Mouse (Mus musculus): ENCODE data around the gene Trim56. TPM values are rescaled to one million over a fixed set of nuclear protein-coding genes. Genes with fewer than 3 reads are reported as not detected.
A peak's percentile ranks its signal among the peaks of the same experiment; 100 is the strongest.

Gene Trim56
- total and polyA plus RNA-seq, 2 experiments from 2014 or later, result 1.2 to 3.7 TPM

- no peak for TF ChIP-seq CTCF (IDR thresholded peaks at IDR 0.05)
- Histone ChIP-seq H3K36me3 (ENCODE audit: insufficient read depth, low read length) (no peaks in the 10 kb centered on the region), H3K27ac (ENCODE audit: low read depth, low read length) (no peak overlapping the region), H3K27me3 (ENCODE audit: insufficient read depth, low read length) (no peaks in the 10 kb centered on the region), H3K4me3 (ENCODE audit: low read depth, low read length) (no peak overlapping the region), H3K4me1 (ENCODE audit: insufficient read depth, low read length) (no peaks in the 10 kb centered on the region), H3K9me3 (ENCODE audit: low read length) (no peaks in the 10 kb centered on the region), H3K9ac (replicated peaks; ENCODE audit: low read length, poor library complexity, severe bottlenecking) (no peak overlapping the region), H3K4me2 (ENCODE audit: low read depth, low read length, poor library complexity, severe bottlenecking) (no peak overlapping the region)
- 89% methylated on average over 5 of the region's 5 CpGs for WGBS
- ATAC-seq (ENCODE audit: low FRiP score) (no peak), DNase-seq (ENCODE audit: low spot score) (no peak)
These were observed 53.4 kb downstream of the Trim56 start for GRCm38 (mm10) chr5:137062601-137063000.

GRCm38 (mm10) chr5:137061809-137062481 is 54.1 kb downstream of the Trim56 start:
- 26% methylated on average over 10 of the region's 12 CpGs for WGBS
- H3K27me3 ChIP-seq (ENCODE audit: insufficient read depth, low read length), result no peaks in the 10 kb centered on the region
- no peaks in the 10 kb centered on the region for H3K9me3 ChIP-seq (ENCODE audit: low read length)
- H3K4me1 ChIP-seq (ENCODE audit: insufficient read depth, low read length), result no peaks in the 10 kb centered on the region
- DNase-seq (ENCODE audit: low spot score) (no peak), ATAC-seq (ENCODE audit: low FRiP score) (no peak)
- no peak overlapping the region for H3K9ac ChIP-seq (replicated peaks; ENCODE audit: low read length, poor library complexity, severe bottlenecking)
- no peak overlapping the region for H3K4me3 ChIP-seq (ENCODE audit: low read depth, low read length)
- TF ChIP-seq CTCF (IDR thresholded peaks at IDR 0.05), result peak; percentile 51
- H3K36me3 ChIP-seq (ENCODE audit: insufficient read depth, low read length), result no peaks in the 10 kb centered on the region
- H3K27ac ChIP-seq (ENCODE audit: low read depth, low read length), result no peak overlapping the region
- H3K4me2 ChIP-seq (ENCODE audit: low read depth, low read length, poor library complexity, severe bottlenecking), result no peak overlapping the region

Other genes starting within 250 kb of the Trim56 start
- gene Col26a1, start 233.0 kb downstream of the Trim56 start, total RNA-seq (2014; rRNA removed), result 61.9 and 65.1 TPM in 2 replicates
- gene Col26a1, start 233.0 kb downstream of the Trim56 start, polyA plus RNA-seq (2015; fragmentation: Nextera tagmentation; extraction: Ambion mirVana), result 35.5 and 35.7 TPM in 2 replicates
- gene Ift22, start 208.1 kb downstream of the Trim56 start, total RNA-seq (2014; rRNA removed), result 33.5 and 42.3 TPM in 2 replicates
- 122 and 137 TPM in 2 replicates for gene Ift22, start 208.1 kb downstream of the Trim56 start, polyA plus RNA-seq (2015; fragmentation: Nextera tagmentation; extraction: Ambion mirVana)
- gene Fis1, start 162.9 kb downstream of the Trim56 start, total RNA-seq (2014; rRNA removed), result 217 and 246 TPM in 2 replicates
- 391 and 425 TPM in 2 replicates for gene Fis1, start 162.9 kb downstream of the Trim56 start, polyA plus RNA-seq (2015; fragmentation: Nextera tagmentation; extraction: Ambion mirVana)
- 0.38 and 0.52 TPM in 2 replicates for gene Cldn15, start 149.6 kb downstream of the Trim56 start, total RNA-seq (2014; rRNA removed)
- gene Cldn15, start 149.6 kb downstream of the Trim56 start, polyA plus RNA-seq (2015; fragmentation: Nextera tagmentation; extraction: Ambion mirVana), result 0.07 and 0.32 TPM in 2 replicates
- gene Plod3, start 129.2 kb downstream of the Trim56 start, total RNA-seq (2014; rRNA removed), result 44.5 and 68.1 TPM in 2 replicates
- gene Plod3, start 129.2 kb downstream of the Trim56 start, polyA plus RNA-seq (2015; fragmentation: Nextera tagmentation; extraction: Ambion mirVana), result 26.7 and 29.3 TPM in 2 replicates
- gene Znhit1, start 128.2 kb downstream of the Trim56 start, total RNA-seq (2014; rRNA removed), result 85.4 and 100 TPM in 2 replicates
- 153 and 176 TPM in 2 replicates for gene Znhit1, start 128.2 kb downstream of the Trim56 start, polyA plus RNA-seq (2015; fragmentation: Nextera tagmentation; extraction: Ambion mirVana)
- gene Vgf, start 89.8 kb downstream of the Trim56 start, total RNA-seq (2014; rRNA removed), result 103 and 154 TPM in 2 replicates
- gene Vgf, start 89.8 kb downstream of the Trim56 start, polyA plus RNA-seq (2015; fragmentation: Nextera tagmentation; extraction: Ambion mirVana), result 46.8 and 49.1 TPM in 2 replicates
- 139 and 144 TPM in 2 replicates for gene Ap1s1, start 70.1 kb downstream of the Trim56 start, total RNA-seq (2014; rRNA removed)
- gene Ap1s1, start 70.1 kb downstream of the Trim56 start, polyA plus RNA-seq (2015; fragmentation: Nextera tagmentation; extraction: Ambion mirVana), result 308 and 311 TPM in 2 replicates
- 3.3 and 3.7 TPM in 2 replicates for gene Serpine1, start 43.9 kb downstream of the Trim56 start, total RNA-seq (2014; rRNA removed)
- 0.06 and 0.30 TPM in 2 replicates for gene Serpine1, start 43.9 kb downstream of the Trim56 start, polyA plus RNA-seq (2015; fragmentation: Nextera tagmentation; extraction: Ambion mirVana)
- not detected in 2 replicates for gene Muc3, start 33.1 kb upstream of the Trim56 start, total RNA-seq (2014; rRNA removed)
- gene Muc3, start 33.1 kb upstream of the Trim56 start, polyA plus RNA-seq (2015; fragmentation: Nextera tagmentation; extraction: Ambion mirVana), result not detected in 2 replicates
- 0.90 TPM in 1 of 2 replicates, not detected in the other for gene Muc3a, start 96.2 kb upstream of the Trim56 start, total RNA-seq (2014; rRNA removed)
- gene Muc3a, start 96.2 kb upstream of the Trim56 start, polyA plus RNA-seq (2015; fragmentation: Nextera tagmentation; extraction: Ambion mirVana), result 0.45 and 0.68 TPM in 2 replicates
- gene Ache, start 171.3 kb upstream of the Trim56 start, total RNA-seq (2014; rRNA removed), result 168 and 174 TPM in 2 replicates
- gene Ache, start 171.3 kb upstream of the Trim56 start, polyA plus RNA-seq (2015; fragmentation: Nextera tagmentation; extraction: Ambion mirVana), result 132 and 148 TPM in 2 replicates
- gene Ufsp1, start 178.4 kb upstream of the Trim56 start, total RNA-seq (2014; rRNA removed), result 24.5 and 29.3 TPM in 2 replicates
- 35.0 and 41.2 TPM in 2 replicates for gene Ufsp1, start 178.4 kb upstream of the Trim56 start, polyA plus RNA-seq (2015; fragmentation: Nextera tagmentation; extraction: Ambion mirVana)
- 112 and 114 TPM in 2 replicates for gene Srrt, start 191.5 kb upstream of the Trim56 start, total RNA-seq (2014; rRNA removed)
- 53.4 and 56.4 TPM in 2 replicates for gene Srrt, start 191.5 kb upstream of the Trim56 start, polyA plus RNA-seq (2015; fragmentation: Nextera tagmentation; extraction: Ambion mirVana)
- 11.6 and 17.5 TPM in 2 replicates for gene Trip6, start 198.2 kb upstream of the Trim56 start, total RNA-seq (2014; rRNA removed)
- 10.3 and 10.9 TPM in 2 replicates for gene Trip6, start 198.2 kb upstream of the Trim56 start, polyA plus RNA-seq (2015; fragmentation: Nextera tagmentation; extraction: Ambion mirVana)
- 28.9 and 30.4 TPM in 2 replicates for gene Slc12a9, start 217.4 kb upstream of the Trim56 start, total RNA-seq (2014; rRNA removed)
- 27.0 and 27.8 TPM in 2 replicates for gene Slc12a9, start 217.4 kb upstream of the Trim56 start, polyA plus RNA-seq (2015; fragmentation: Nextera tagmentation; extraction: Ambion mirVana)
- gene Ephb4, start 233.9 kb upstream of the Trim56 start, total RNA-seq (2014; rRNA removed), result 14.0 and 16.0 TPM in 2 replicates
- 4.7 and 4.9 TPM in 2 replicates for gene Ephb4, start 233.9 kb upstream of the Trim56 start, polyA plus RNA-seq (2015; fragmentation: Nextera tagmentation; extraction: Ambion mirVana)